Mouse (Mus musculus) forebrain, embryonic 15.5 days (tissue): Measurements from ENCODE around the gene Prame. TPM values are rescaled to one million over a fixed set of nuclear protein-coding genes. Genes with fewer than 3 reads are reported as not detected.

Experiments
- polyA plus RNA-seq: library from polyadenylated mRNA; unstranded; fragments of >200 nt; fragmentation: Nextera tagmentation; extraction: Ambion mirVana; gene quantifications from 2 replicates; pipeline ENCODE4 v1.2.1, GENCODE M21; 2015

Prame gene
- polyA plus RNA-seq, 1 experiment from 2014 or later: not detected

Other genes with a start within 250 kb of the Prame start
- not detected in 2 replicates for gene Gm7903, start 193.9 kb downstream of the Prame start, polyA plus RNA-seq
- gene AV320801, start 133.1 kb downstream of the Prame start, polyA plus RNA-seq: not detected in 2 replicates
- gene Nxf7, start 28.9 kb downstream of the Prame start, polyA plus RNA-seq: not detected in 2 replicates
- not detected in 2 replicates for gene Tcp11x2, start 66.1 kb upstream of the Prame start, polyA plus RNA-seq
- gene Tmsb15a, start 97.6 kb upstream of the Prame start, polyA plus RNA-seq: not detected in 2 replicates
- 12.2 and 12.6 TPM in 2 replicates for gene Armcx5, start 115.0 kb upstream of the Prame start, polyA plus RNA-seq
- 123 and 133 TPM in 2 replicates for gene Gprasp1, start 115.0 kb upstream of the Prame start, polyA plus RNA-seq
- gene Bhlhb9, start 169.9 kb upstream of the Prame start, polyA plus RNA-seq: 94.1 and 104 TPM in 2 replicates
- gene Gprasp2, start 211.3 kb upstream of the Prame start, polyA plus RNA-seq: 100 and 121 TPM in 2 replicates